In the genomic region with DNA sequence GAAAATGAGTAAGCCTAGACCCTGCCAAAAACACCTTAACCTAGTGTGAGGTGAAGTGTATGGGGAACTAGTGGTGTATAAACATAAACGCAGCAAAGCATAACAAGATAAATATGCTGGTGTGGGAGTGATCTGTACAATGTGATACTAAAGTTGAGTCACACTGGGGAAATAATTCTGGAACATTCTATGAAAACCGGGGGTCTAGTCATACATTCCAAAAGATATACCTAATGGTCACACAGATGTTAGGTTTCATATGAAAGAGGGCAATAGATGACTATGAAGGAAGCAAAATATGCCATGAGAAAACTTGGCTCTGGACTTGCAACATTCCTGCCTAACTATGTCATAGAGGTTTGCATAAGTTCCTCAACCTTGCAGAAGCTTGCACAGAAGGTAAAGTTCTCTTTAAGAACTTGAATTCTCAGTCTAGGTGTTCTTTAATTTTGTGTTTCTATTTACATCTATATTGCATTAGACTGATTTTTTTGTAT, we compare ENCODE assay signal across 26 mouse cellular contexts.
DNase-seq lines count a peak whose midpoint lies in the region; ATAC-seq and TF ChIP-seq lines count a peak whose summit lies in the region.
"Had no signal": no experiment of that assay in that cellular context is flagged by ENCODE, and none has a peak within 500 bp of the region (broad histone marks: within the 10 kb centered on the region; RNA-seq: fewer than 3 reads in every experiment).

No protein-coding gene starts in this region.

- H3K4me1 ChIP-seq in limb, embryonic 13.5 days = no peaks in the 10 kb centered on the region
- no peaks in the 10 kb centered on the region for H3K4me1 ChIP-seq in limb, embryonic 10.5 days
- no peaks in the 10 kb centered on the region for H3K4me1 ChIP-seq in limb, embryonic 14.5 days (ENCODE audit: control insufficient read depth, insufficient read depth, low read length)
- H3K4me1 ChIP-seq: embryonic facial prominence, embryonic 15.5 days; forebrain, embryonic 12.5 days; forebrain, embryonic 15.5 days; heart, embryonic 10.5 days; heart, embryonic 13.5 days; hindbrain, embryonic 12.5 days; hindbrain, embryonic 15.5 days had no signal

- WGBS in limb, embryonic 13.5 days = 68% methylated on average over 2 of the region's 2 CpGs
- 89% methylated on average over 2 of the region's 2 CpGs for WGBS in limb, embryonic 10.5 days
- 65% methylated on average over 2 of the region's 2 CpGs for WGBS in limb, embryonic 14.5 days

- no peaks in the 10 kb centered on the region for H3K27me3 ChIP-seq in limb, embryonic 13.5 days
- no peaks in the 10 kb centered on the region for H3K27me3 ChIP-seq in limb, embryonic 10.5 days (ENCODE audit: low read depth, poor library complexity, severe bottlenecking)
- H3K27me3 ChIP-seq in limb, embryonic 14.5 days (ENCODE audit: control insufficient read depth, insufficient read depth, low read length) = no peaks in the 10 kb centered on the region
- H3K27me3 ChIP-seq: embryonic facial prominence, embryonic 15.5 days; forebrain, embryonic 12.5 days; forebrain, embryonic 15.5 days; heart, embryonic 13.5 days; hindbrain, embryonic 12.5 days; hindbrain, embryonic 15.5 days had no signal

- H3K36me3 ChIP-seq in limb, embryonic 13.5 days = no peaks in the 10 kb centered on the region
- H3K36me3 ChIP-seq in limb, embryonic 10.5 days = no peaks in the 10 kb centered on the region
- H3K36me3 ChIP-seq in limb, embryonic 14.5 days (ENCODE audit: control insufficient read depth, insufficient read depth, low read length) = no peaks in the 10 kb centered on the region
- H3K36me3 ChIP-seq: embryonic facial prominence, embryonic 15.5 days; forebrain, embryonic 12.5 days; forebrain, embryonic 15.5 days; heart, embryonic 10.5 days; heart, embryonic 13.5 days; hindbrain, embryonic 12.5 days; hindbrain, embryonic 15.5 days had no signal

- H3K27ac ChIP-seq in limb, embryonic 13.5 days = no peak overlapping the region
- no peak overlapping the region for H3K27ac ChIP-seq in limb, embryonic 10.5 days
- no peak overlapping the region for H3K27ac ChIP-seq in limb, embryonic 14.5 days (replicated peaks; ENCODE audit: low read depth, low read length)
- H3K27ac ChIP-seq: embryonic facial prominence, embryonic 15.5 days; forebrain, embryonic 12.5 days; forebrain, embryonic 15.5 days; heart, adult 2 months; heart, embryonic 10.5 days; heart, embryonic 13.5 days; hindbrain, embryonic 12.5 days; hindbrain, embryonic 15.5 days had no signal

- DNase-seq in limb, embryonic 10.5 days (ENCODE audit: low spot score) = no peak
- peak; percentile 51 for DNase-seq in NIH3T3 (ENCODE audit: low read depth)
- peak; percentile 50 for DNase-seq in limb, embryonic 14.5 days (ENCODE audit: low spot score)
- DNase-seq in left cerebral cortex, adult 18-20 months (ENCODE audit: low spot score in 2 of 2) = no peak
- no peak for DNase-seq in layer of hippocampus, adult 9-11 months
- no peak for DNase-seq in right cerebral cortex, adult 18-20 months
- DNase-seq: adrenal gland, adult 8-10 months; adrenal gland, postnatal 25 days; cerebellum, adult 11-12 months; cerebellum, adult 8-10 months; cerebellum, postnatal 10 days; cerebellum, postnatal 36 days; embryo, embryonic 11 days; gastrocnemius, postnatal 10 days; gastrocnemius, postnatal 36 days; heart, adult 2 months; heart, postnatal 14 days had no signal

- peak; percentile 75 for ATAC-seq in limb, embryonic 13.5 days (ENCODE audit: low FRiP score, low read depth)
- ATAC-seq in limb, embryonic 14.5 days (ENCODE audit: low FRiP score, low read depth) = peak; percentile 30; the same call in 1 of the 2 replicates
- ATAC-seq: activated CD4-positive, CD25-positive, alpha-beta regulatory T cell, adult 4 months; forebrain, embryonic 15.5 days had no signal

- H3K9me3 ChIP-seq in limb, embryonic 13.5 days = no peaks in the 10 kb centered on the region
- no peaks in the 10 kb centered on the region for H3K9me3 ChIP-seq in limb, embryonic 10.5 days (replicated peaks)
- H3K9me3 ChIP-seq in limb, embryonic 14.5 days (ENCODE audit: control insufficient read depth, low read length) = no peaks in the 10 kb centered on the region
- H3K9me3 ChIP-seq: embryonic facial prominence, embryonic 15.5 days; forebrain, embryonic 12.5 days; forebrain, embryonic 15.5 days; heart, embryonic 10.5 days; heart, embryonic 13.5 days; hindbrain, embryonic 12.5 days; hindbrain, embryonic 15.5 days had no signal

- no peak overlapping the region for H3K9ac ChIP-seq in limb, embryonic 13.5 days
- H3K9ac ChIP-seq in limb, embryonic 14.5 days (ENCODE audit: low read depth, low read length, severe bottlenecking) = no peak overlapping the region
- H3K9ac ChIP-seq: embryonic facial prominence, embryonic 15.5 days; forebrain, embryonic 12.5 days; forebrain, embryonic 15.5 days; heart, embryonic 13.5 days; hindbrain, embryonic 12.5 days; hindbrain, embryonic 15.5 days had no signal

- TF ChIP-seq POLR2A in limb, embryonic 14.5 days (IDR thresholded peaks at IDR 0.05; ENCODE audit: borderline replicate concordance, extremely low read depth, insufficient read depth, insufficient read length) = no peak

- H3K4me2 ChIP-seq in limb, embryonic 13.5 days (replicated peaks) = no peak overlapping the region
- no peak overlapping the region for H3K4me2 ChIP-seq in limb, embryonic 14.5 days (replicated peaks; ENCODE audit: low read depth, low read length, severe bottlenecking)
- H3K4me2 ChIP-seq: embryonic facial prominence, embryonic 15.5 days; forebrain, embryonic 12.5 days; forebrain, embryonic 15.5 days; heart, embryonic 13.5 days; hindbrain, embryonic 12.5 days; hindbrain, embryonic 15.5 days had no signal

- no peak overlapping the region for H3K4me3 ChIP-seq in limb, embryonic 13.5 days
- H3K4me3 ChIP-seq in limb, embryonic 10.5 days = no peak overlapping the region
- no peak overlapping the region for H3K4me3 ChIP-seq in limb, embryonic 14.5 days (replicated peaks; ENCODE audit: low read length)
- H3K4me3 ChIP-seq: embryonic facial prominence, embryonic 15.5 days; forebrain, embryonic 12.5 days; forebrain, embryonic 15.5 days; heart, adult 2 months; heart, embryonic 10.5 days; heart, embryonic 13.5 days; hindbrain, embryonic 12.5 days; hindbrain, embryonic 15.5 days had no signal

Comparison
In these comparisons a context has a peak if more than half of its experiments do, and no peak if none do; other contexts are left out.
1. DNase-seq: peak in NIH3T3 (single experiment) and limb, embryonic 14.5 days (single experiment); none in limb, embryonic 10.5 days (single experiment), left cerebral cortex, adult 18-20 months (0 of 2), layer of hippocampus, adult 9-11 months (single experiment) and right cerebral cortex, adult 18-20 months (single experiment).